Mouse (Mus musculus) ES-E14 (cell line): ENCODE measurements around the gene Fbxl4. TPM values are rescaled to one million over a fixed set of nuclear protein-coding genes. Genes with fewer than 3 reads are reported as not detected.

Experiments
- DNase-seq: peaks from one replicate; pipeline ENCODE4 v3.0.0-alpha.2; 2013; ENCODE audit warnings: low read depth, low spot score
- H3K27ac ChIP-seq: 2 replicates; pipeline ENCODE4 v1.5.1; 2012; ENCODE audit warnings: low read depth, mild to moderate bottlenecking, low read length, moderate library complexity, mixed read lengths; ENCODE audit not compliant: poor library complexity, insufficient read depth, severe bottlenecking
- H3K36me3 ChIP-seq: 2 replicates; pipeline ENCODE4 v1.6.1; 2012; ENCODE audit warnings: mild to moderate bottlenecking, low read length, moderate library complexity, mixed read lengths; ENCODE audit not compliant: control insufficient read depth, poor library complexity, insufficient read depth, severe bottlenecking
- H3K4me1 ChIP-seq, 2 experiments: fragments of 150-350 bp in 1 of 2; sonication (generic) in 1 of 2; 2 replicates each; pipeline ENCODE4 v1.6.1; 2012; ENCODE audit warnings: low read length in 2 of 2, mild to moderate bottlenecking in 1 of 2, mixed read lengths in 1 of 2; ENCODE audit not compliant: control insufficient read depth in 2 of 2, insufficient read depth in 2 of 2, poor library complexity in 1 of 2
- H3K4me3 ChIP-seq, 2 experiments: fragments of 150-350 bp in 1 of 2; sonication (generic) in 1 of 2; 2 replicates each; pipeline ENCODE4 v1.5.1; 2012; ENCODE audit warnings: low read length in 2 of 2, low read depth in 1 of 2, mild to moderate bottlenecking in 1 of 2, mixed read lengths in 1 of 2; ENCODE audit not compliant: insufficient read depth in 1 of 2, poor library complexity in 1 of 2, severe bottlenecking in 1 of 2
- H3K9ac ChIP-seq: 2 replicates; pipeline ENCODE4 v1.6.1; 2012; ENCODE audit warnings: low read depth, mild to moderate bottlenecking, low read length, mixed read lengths; ENCODE audit not compliant: poor library complexity, insufficient read depth, severe bottlenecking
- H3K9me3 ChIP-seq: fragments of 150-350 bp; sonication (generic); 2 replicates; pipeline ENCODE4 v1.6.1; 2012; ENCODE audit warnings: low read depth, mild to moderate bottlenecking, low read length; ENCODE audit not compliant: control insufficient read depth, insufficient read depth
- CHD2 ChIP-seq: IDR thresholded peaks from 2 replicates; pipeline ENCODE4 v1.6.1; 2014; ENCODE audit warnings: mild to moderate bottlenecking, low read depth, low read length, inconsistent platforms
- HCFC1 ChIP-seq: IDR thresholded peaks from 2 replicates; pipeline ENCODE4 v1.6.1; 2012; ENCODE audit warnings: low read length, inconsistent platforms, borderline replicate concordance; ENCODE audit not compliant: insufficient read depth
- MAFK ChIP-seq: IDR thresholded peaks from 2 replicates; pipeline ENCODE4 v1.6.1; 2014; ENCODE audit warnings: mild to moderate bottlenecking, low read depth, low read length, inconsistent platforms; ENCODE audit not compliant: insufficient read depth
- ZC3H11A ChIP-seq: IDR thresholded peaks from 2 replicates; pipeline ENCODE4 v1.6.1; 2012; ENCODE audit warnings: low read depth, mild to moderate bottlenecking, inconsistent platforms, low read length, borderline replicate concordance
- ZNF384 ChIP-seq: IDR thresholded peaks from 2 replicates; pipeline ENCODE4 v1.6.1; 2012; ENCODE audit warnings: low read depth, low read length, inconsistent platforms
- in situ Hi-C, 2 experiments: fragments of 600-800 bp; cut with MboI; formaldehyde crosslinking; loops; one replicate each; pipeline ENCODE4 v1.15.1; 2025; ENCODE audit warnings: low sequenced_read_pairs in 2 of 2, inconsistent platforms in 1 of 2; ENCODE audit not compliant: unreplicated experiment in 2 of 2
- total RNA-seq: library from RNA; depleted of rRNA; stranded (reverse); fragments of 300-350 nt; gene quantifications from 2 replicates; pipeline ENCODE4 v1.2.3, GENCODE M21; 2012

The Fbxl4 gene
- total RNA-seq, 1 experiment = 9.7 TPM

DNA sequence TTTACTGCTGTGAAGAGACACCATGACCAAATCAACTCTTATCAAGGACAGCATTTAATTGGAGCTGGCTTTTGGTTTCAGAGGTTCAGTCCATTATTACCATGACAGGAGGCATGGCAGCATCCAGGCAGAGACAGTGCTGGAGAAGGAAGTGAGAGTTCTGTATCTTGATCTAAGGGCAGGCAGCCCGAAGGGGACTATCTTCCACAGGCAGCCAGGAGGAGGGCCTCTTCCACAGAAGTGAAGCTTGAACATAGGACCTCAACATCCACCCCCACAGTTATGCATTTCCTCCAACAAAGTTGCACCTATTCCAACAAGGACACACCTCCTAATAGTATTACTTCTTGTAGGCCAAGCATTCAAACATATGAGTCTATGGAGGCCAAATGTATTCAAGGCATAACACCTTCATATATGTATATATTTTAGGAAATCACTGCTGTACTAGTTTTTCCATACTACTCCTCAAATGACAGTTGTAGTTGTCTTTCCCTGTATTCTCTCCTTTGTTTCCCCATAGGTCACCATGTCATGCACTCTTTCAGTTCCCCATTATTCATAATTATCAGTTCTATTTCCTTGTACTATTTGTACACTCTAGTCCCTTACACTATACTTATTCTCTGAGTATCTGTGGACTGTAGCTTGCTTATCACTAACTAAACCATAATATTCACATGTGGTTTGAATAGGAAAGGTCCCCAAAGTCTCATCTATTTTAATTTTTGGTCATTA, 26.4 kb downstream of the Fbxl4 start:
- no peak overlapping the region for H3K9ac ChIP-seq
- H3K4me3 ChIP-seq = no peak overlapping the region
- peaks cover 0 to 3% of the 10 kb centered on the region in 2 experiments; a peak in 2 of 4 replicates for H3K4me1 ChIP-seq
- in situ Hi-C loops = no loop called here
- H3K27ac ChIP-seq = no peak overlapping the region
- DNase-seq = no peak
- peaks cover 2% of the 10 kb centered on the region; the same call in 1 of the 2 replicates for H3K36me3 ChIP-seq
- no peaks in the 10 kb centered on the region for H3K9me3 ChIP-seq
- TF ChIP-seq CHD2 (no peak), ZC3H11A (no peak), ZNF384 (no peak), MAFK (no peak), HCFC1 (no peak)

- DNase-seq = no peak
- no peak overlapping the region for H3K9ac ChIP-seq
Measured at GRCm38 (mm10) chr4:22390045-22390444, 32.7 kb downstream of the Fbxl4 start.

GRCm38 (mm10) chr4:22392777-22393473, 35.6 kb downstream of the Fbxl4 start:
- in situ Hi-C loops = no loop called here
- Histone ChIP-seq H3K36me3 (peaks cover 3% of the 10 kb centered on the region; the same call in 1 of the 2 replicates), H3K4me3 (no peak overlapping the region), H3K9ac (no peak overlapping the region), H3K4me1 (peaks cover 0 to 3% of the 10 kb centered on the region in 2 experiments; a peak in 2 of 4 replicates), H3K27ac (no peak overlapping the region), H3K9me3 (no peaks in the 10 kb centered on the region)
- no peak for DNase-seq
- TF ChIP-seq CHD2 (no peak), MAFK (no peak), HCFC1 (no peak), ZNF384 (no peak), ZC3H11A (no peak)

More at GRCm38 (mm10) chr4:22390045-22390444, 32.7 kb downstream of the Fbxl4 start:
- peaks cover 3% of the 10 kb centered on the region; the same call in 1 of the 2 replicates for H3K36me3 ChIP-seq
- H3K9me3 ChIP-seq = no peaks in the 10 kb centered on the region
- H3K27ac ChIP-seq = no peak overlapping the region
- TF ChIP-seq ZC3H11A (no peak), ZNF384 (no peak), HCFC1 (no peak), MAFK (no peak), CHD2 (no peak)
- peaks cover 0 to 3% of the 10 kb centered on the region in 2 experiments; a peak in 2 of 4 replicates for H3K4me1 ChIP-seq
- in situ Hi-C loops = no loop called here
- H3K4me3 ChIP-seq = no peak overlapping the region

- H3K27ac ChIP-seq = no peak overlapping the region
- no peak for DNase-seq
- H3K4me1 ChIP-seq = no peaks in the 10 kb centered on the region
- in situ Hi-C loops = no loop called here
- H3K4me3 ChIP-seq = no peak overlapping the region
- no peak overlapping the region for H3K9ac ChIP-seq
- no peaks in the 10 kb centered on the region for H3K9me3 ChIP-seq
- no peak for TF ChIP-seq ZC3H11A
- TF ChIP-seq MAFK = no peak
- no peak for TF ChIP-seq ZNF384
- no peak for TF ChIP-seq CHD2
- no peak for TF ChIP-seq HCFC1
- no peaks in the 10 kb centered on the region for H3K36me3 ChIP-seq
Measured at GRCm38 (mm10) chr4:22395404-22395803, 38.1 kb downstream of the Fbxl4 start.
